Mouse (Mus musculus): ENCODE results near the gene Teddm2. TPM values are rescaled to one million over a fixed set of nuclear protein-coding genes. Genes with fewer than 3 reads are reported as not detected.
A peak's percentile ranks its signal among the peaks of the same experiment; 100 is the strongest.
"Not testable (repeated sequence)": the region's sequence is repeated elsewhere in the genome, so short reads cannot be mapped to it uniquely, and the experiment has no call there.

The Teddm2 gene
- total RNA-seq, 2 experiments from 2014 or later = 0.65 to 0.88 TPM

GRCm38 (mm10) chr1:153905884-153906283 lies 5.9 kb upstream of the Teddm2 start:
- no peak for DNase-seq (ENCODE audit: low spot score in 2 of 2)

GRCm38 (mm10) chr1:153904236-153904635 lies 4.2 kb upstream of the Teddm2 start:
- DNase-seq (ENCODE audit: low spot score in 2 of 2) = no peak

GRCm38 (mm10) chr1:153903006-153903405 lies 3.0 kb upstream of the Teddm2 start:
- no peak for DNase-seq (ENCODE audit: low spot score in 2 of 2)

- DNase-seq (ENCODE audit: low spot score in 2 of 2) = peak in 1 of 2 experiments; percentile 34
These were observed 1.1 kb upstream of the Teddm2 start for GRCm38 (mm10) chr1:153900860-153901730.

- DNase-seq (ENCODE audit: low spot score in 2 of 2) = peak; percentile 27 to 47
These were observed 353 bp upstream of the Teddm2 start for GRCm38 (mm10) chr1:153900381-153900780.

GRCm38 (mm10) chr1:153898989-153899730 lies 868 bp downstream of the Teddm2 start:
- no peak for DNase-seq (ENCODE audit: low spot score in 2 of 2)

- no peak for DNase-seq (ENCODE audit: low spot score in 2 of 2)
These were observed 2.8 kb downstream of the Teddm2 start for GRCm38 (mm10) chr1:153897196-153897595.

GRCm38 (mm10) chr1:153894979-153895378 lies 5.0 kb downstream of the Teddm2 start:
- DNase-seq (ENCODE audit: low spot score in 2 of 2) = peak; percentile 45 to 66

- DNase-seq (ENCODE audit: low spot score in 2 of 2) = no peak
These were observed 5.7 kb downstream of the Teddm2 start for GRCm38 (mm10) chr1:153894201-153894893.

GRCm38 (mm10) chr1:153893746-153894145 lies 6.3 kb downstream of the Teddm2 start:
- DNase-seq (ENCODE audit: low spot score in 2 of 2) = no peak

GRCm38 (mm10) chr1:153891442-153891841 lies 8.6 kb downstream of the Teddm2 start, which contains the start of gene Teddm1a:
Gene Teddm1a, plus strand, starts transcription at chr1:153891742.
- no peak for DNase-seq (ENCODE audit: low spot score in 2 of 2)

- no peak for DNase-seq (ENCODE audit: low spot score in 2 of 2)
These were observed 9.9 kb downstream of the Teddm2 start for GRCm38 (mm10) chr1:153890121-153890520.

GRCm38 (mm10) chr1:153886024-153886633 lies 13.9 kb downstream of the Teddm2 start:
- DNase-seq (ENCODE audit: low spot score in 2 of 2) = no peak

- DNase-seq (ENCODE audit: low spot score in 2 of 2) = not testable (repeated sequence)
These were observed 19.6 kb downstream of the Teddm2 start for GRCm38 (mm10) chr1:153880391-153880790.

GRCm38 (mm10) chr1:153874045-153874444 lies 26.0 kb downstream of the Teddm2 start, which contains the start of gene Teddm1b:
Gene Teddm1b, plus strand, starts transcription at chr1:153874345.
- DNase-seq (ENCODE audit: low spot score in 2 of 2) = no peak

GRCm38 (mm10) chr1:153855946-153856345 lies 44.1 kb downstream of the Teddm2 start:
- no peak for DNase-seq (ENCODE audit: low spot score in 2 of 2)

- not testable (repeated sequence) for DNase-seq (ENCODE audit: low spot score in 2 of 2)
These were observed 47.3 kb downstream of the Teddm2 start for GRCm38 (mm10) chr1:153852696-153853095.

- DNase-seq (ENCODE audit: low spot score in 2 of 2) = no peak
These were observed 53.2 kb downstream of the Teddm2 start for GRCm38 (mm10) chr1:153846867-153847266.

- no peak for DNase-seq (ENCODE audit: low spot score in 2 of 2)
These were observed 53.6 kb downstream of the Teddm2 start for GRCm38 (mm10) chr1:153846420-153846819.

GRCm38 (mm10) chr1:153844042-153844441 lies 56.0 kb downstream of the Teddm2 start, which contains the start of gene Rgsl1:
Gene Rgsl1, minus strand, starts transcription at chr1:153844142.
- no peak for DNase-seq (ENCODE audit: low spot score in 2 of 2)
